Mouse (Mus musculus): Measurements from ENCODE around the gene Avpi1.

Avpi1 gene

DNA sequence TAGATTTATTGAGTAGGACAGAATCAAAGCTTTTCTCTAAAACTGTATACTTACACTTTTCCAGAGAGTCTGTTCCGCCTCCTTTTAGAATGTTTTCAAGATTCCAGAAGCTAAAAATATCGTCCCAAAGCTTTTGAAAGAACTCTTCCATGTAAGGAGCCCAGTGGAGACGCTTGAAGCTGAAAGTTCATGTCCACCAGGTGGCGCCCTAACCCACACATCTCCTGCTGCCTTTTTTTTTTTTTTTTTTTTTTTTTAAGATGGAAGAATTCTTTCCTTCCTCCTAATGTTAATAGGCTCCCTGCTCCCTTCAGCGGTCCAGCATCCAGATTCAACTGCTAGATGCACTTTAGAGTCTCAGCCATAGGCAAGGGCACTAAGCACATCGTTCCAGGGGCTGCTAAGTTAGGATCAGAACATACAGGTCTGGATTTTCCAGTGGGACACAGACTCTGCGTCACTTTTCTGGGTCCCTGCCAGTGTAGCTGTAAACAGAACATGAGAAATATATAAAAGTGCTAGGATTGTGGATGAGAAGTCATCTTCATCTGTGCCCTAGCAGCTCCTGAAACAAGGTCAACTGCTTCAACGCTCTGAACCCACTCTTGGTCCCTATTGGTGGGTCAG lies 15.8 kb upstream of the Avpi1 start:
- 19% methylated on average over 8 of the region's 8 CpGs for WGBS

DNA sequence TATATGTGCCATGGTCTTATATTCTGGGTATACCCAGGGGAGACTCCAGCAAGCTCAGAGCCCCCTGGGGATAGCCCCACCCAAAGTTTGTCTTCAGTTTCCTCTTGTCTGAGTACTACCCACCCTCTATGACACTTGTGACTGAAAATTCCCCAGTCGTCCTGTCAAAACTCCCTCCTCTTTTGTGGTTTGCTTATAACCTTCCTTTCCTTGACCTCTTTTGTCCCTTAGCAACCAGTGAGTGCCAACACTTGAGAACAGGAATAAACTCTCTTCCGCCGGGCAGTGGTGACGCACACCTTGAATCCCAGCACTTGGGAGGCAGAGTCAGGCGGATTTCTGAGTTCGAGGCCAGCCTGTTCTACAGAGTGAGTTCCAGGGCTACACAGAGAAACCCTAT lies 15.2 kb upstream of the Avpi1 start:
- 37% methylated on average over 6 of the region's 6 CpGs for WGBS

DNA sequence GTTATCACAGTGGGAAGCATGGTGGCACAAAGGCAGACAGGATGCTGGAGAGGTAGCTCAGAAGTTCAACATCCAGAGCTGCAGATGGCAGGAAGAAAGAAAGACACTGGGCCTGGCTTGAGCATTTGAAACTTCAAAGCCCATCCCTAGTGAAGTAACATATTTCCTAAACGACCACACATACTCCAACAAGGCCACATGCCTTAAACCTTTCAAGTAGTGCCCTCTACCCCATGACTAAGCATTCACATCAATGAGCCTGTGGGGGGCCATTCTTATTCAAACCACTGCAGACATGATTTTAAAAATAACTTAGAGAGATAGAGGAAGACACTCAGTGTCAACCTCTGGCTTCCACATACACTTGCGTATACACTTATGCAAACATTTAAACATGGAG lies 13.9 kb upstream of the Avpi1 start:
- WGBS, result 83% methylated on average over 2 of the region's 2 CpGs

DNA sequence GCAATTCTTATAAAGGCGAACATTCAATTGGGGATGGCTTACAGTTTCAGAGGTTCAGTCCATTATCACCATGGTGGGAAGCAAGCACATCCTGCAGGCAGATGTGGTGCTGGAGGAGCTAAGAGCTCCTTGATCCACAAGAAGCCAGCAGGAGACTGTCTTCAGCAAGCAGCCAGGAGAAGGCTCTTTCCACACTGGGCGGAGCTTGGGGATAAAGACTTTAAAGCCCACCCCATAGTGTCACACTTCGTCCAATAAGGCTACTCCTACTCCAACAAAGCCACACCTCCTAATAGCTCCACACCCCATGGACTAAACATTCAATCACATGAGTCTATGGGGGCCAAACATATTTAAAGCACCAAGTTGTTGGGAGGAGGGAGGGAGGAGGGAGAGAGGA lies 13.1 kb upstream of the Avpi1 start:
- 91% methylated on average over 3 of the region's 3 CpGs for WGBS

DNA sequence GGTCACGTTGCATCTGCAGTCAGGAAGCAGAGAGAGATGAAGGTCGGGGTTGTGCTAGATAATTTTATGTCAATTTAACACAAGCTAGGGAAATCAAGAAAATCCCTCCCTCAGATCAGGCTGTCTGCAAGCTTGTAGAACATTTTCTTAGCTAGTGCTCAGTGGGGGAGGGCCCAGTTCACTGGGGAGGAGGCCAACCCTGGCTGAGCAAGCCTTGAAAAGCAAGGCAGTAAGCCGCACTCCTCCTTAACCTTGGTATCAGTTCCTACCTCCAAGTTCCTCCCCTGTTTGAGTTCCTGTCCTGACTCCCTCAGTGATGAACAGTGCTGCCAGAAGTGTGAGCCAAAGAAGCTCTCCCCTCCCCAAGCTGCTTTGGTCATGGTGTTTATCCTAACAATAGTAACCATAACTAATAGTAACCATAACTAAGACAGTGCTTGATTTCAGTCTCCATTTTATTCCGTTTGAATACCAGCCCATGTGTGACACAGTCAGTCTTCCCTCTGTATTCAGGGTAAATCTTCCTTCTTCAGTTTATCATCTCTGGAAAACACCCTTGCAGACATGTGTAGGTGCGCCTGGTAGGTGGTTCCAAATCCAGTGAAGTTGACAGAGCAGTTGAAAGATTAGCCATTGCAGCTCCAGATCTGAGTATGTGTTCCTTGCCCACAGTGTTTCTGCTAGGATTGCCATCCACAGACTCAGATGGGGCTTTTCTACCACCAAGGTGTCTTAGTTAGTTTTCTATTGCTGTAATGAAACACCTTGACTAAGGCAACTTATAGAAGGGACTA lies 11.1 kb upstream of the Avpi1 start:
- WGBS, result 50% methylated on average over 5 of the region's 5 CpGs

DNA sequence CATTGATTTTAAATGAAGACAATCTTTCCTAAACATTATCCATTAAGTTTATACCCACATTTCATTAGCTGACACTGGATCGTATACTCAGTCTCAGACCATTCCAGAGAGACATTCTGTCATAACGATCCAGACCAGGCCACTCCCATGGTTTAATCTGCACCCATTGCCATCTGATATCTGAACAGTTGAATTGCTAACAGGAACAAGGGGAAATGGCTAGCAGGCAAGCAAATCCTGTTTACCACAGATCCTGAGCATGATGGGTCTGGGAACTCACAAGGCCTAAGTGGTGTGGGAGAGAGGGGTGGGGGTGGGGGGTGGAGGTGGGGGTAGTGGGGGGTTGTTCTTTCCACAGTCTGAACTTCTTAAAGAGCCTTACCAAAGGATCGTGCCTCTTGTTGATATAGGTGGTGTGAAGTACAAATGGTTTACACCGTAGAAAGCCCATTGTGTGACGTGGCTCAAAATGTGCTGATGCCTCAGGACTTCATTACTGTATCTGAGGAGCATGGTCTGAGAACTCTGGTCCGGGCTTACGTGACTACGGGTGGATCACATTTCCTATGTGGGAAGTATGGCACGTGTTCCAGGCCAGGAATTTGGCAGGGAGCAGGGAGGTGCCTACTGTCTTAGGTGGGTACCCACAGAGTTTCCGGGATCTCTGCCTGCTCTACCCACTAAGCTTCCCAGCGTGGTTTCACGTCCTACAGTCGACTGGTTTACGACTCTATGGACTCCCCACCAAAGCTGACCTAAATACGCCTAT lies 9.8 kb upstream of the Avpi1 start:
- WGBS, result 88% methylated on average over 15 of the region's 15 CpGs

DNA sequence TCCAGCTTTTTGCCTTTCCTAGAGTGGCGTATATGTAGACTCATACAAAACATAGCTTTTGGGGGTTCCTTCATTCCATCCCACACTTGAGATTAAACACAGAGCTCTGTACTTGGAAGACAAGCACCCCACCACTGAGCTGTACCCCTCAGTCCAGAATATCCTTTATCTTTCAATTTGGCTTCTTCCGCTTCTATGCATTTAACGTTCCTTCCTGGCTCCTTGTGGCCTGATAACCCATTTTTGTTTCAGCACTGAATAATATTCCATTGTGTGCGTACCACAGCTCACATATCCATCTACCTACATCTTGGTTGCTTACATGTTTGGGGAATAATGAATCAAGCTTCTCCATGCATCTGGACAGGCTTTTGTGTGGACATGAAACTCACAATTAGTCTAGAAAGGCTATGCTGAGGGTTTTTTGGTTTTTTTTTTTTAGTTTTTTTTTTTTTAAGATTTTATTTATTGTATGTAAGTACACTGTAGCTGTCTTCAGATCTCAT lies 8.4 kb upstream of the Avpi1 start:
- 91% methylated on average over 4 of the region's 4 CpGs for WGBS

DNA sequence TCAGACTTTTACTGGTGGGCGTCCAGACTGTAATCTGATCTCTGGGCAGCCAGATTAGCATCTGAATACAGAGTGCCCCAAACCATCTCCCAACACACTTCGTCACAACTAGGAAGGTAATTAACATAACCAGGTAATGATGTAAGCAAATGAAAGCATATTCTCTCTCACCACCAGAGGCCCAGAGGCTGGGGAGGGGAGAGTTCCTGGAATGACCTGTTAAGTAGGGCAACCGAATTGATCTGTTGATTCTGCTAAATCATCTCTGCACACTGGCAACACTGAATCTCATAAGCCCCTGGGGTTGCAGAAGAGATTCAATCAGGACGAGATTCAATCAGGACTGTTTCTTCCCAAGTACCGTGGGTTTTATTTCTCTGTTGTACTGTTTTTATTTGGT lies 7.3 kb upstream of the Avpi1 start:
- 65% methylated on average over 5 of the region's 5 CpGs for WGBS

DNA sequence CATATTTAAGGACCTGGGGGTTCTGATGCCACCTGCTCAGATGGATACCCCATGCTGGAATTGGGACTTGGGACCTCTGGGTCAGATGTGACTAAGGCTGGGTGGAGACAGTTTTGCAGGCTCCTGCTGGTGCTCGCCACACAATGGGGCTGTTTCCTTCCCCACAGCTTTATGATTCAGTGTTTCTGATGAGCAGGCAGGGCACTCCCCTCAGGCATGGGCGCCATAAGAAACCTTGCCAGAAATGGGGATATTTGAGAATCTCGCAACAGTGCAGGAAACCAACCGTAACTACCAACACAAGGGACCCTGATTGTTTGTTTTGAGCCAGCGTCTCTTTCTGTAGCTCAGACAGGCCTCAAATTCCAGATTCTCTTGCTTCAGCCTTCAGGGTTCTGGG lies 2.2 kb upstream of the Avpi1 start:
- 60% methylated on average over 5 of the region's 5 CpGs for WGBS

DNA sequence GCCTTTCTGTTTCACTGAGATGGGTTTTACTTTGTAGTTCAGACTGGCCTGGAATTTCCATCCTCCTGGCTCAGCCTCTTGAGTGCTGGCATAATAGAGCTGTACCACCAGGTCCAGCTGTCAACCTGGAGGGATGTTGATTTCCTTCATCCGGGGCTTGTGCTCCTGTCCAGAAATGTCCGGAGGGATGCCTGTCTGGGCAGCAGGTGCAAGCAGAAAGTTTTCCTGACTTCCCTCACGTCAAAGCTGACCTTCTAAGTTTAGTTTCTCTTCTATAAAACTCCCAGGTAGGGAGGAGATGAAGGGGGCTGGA lies 1.4 kb upstream of the Avpi1 start:
- WGBS, result 39% methylated on average over 3 of the region's 3 CpGs

DNA sequence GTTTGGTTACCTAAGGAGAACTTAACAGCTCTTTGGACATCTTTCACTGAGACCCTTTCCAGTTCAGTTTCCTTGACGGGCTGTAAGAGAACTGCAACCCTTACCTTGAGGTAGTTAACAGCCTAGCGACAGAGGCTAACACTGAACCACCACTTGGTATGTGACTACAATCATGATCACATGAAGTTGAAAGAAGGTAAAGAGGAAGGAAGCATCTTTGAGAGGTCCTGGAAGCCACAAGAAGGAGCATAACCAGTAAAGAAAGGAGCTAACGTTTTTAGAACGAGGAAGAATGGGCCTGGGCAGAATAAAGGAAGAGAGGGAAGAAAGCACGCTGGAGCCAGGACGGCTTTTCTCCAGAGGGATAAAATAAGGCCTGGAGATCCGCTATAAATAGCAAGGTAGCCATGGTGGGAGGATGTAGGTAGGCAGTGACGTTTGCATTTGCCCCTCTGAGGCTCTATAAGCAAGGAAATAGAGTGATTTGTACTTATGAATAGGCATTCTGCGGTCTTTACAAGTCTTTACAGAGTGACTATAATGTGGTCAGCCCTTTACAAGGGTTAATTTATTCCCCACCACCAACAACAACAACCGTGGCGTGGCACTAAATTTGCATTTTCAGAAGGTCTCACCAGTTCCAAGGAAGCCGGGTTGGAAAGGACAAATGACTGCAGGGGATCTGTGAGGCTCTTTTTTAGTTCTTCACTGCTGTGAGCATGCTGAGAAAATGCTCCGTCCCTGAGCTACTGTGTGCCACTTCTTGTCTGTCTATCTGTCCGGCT lies 842 bp upstream of the Avpi1 start:
- WGBS, result 12% methylated on average over 14 of the region's 14 CpGs

DNA sequence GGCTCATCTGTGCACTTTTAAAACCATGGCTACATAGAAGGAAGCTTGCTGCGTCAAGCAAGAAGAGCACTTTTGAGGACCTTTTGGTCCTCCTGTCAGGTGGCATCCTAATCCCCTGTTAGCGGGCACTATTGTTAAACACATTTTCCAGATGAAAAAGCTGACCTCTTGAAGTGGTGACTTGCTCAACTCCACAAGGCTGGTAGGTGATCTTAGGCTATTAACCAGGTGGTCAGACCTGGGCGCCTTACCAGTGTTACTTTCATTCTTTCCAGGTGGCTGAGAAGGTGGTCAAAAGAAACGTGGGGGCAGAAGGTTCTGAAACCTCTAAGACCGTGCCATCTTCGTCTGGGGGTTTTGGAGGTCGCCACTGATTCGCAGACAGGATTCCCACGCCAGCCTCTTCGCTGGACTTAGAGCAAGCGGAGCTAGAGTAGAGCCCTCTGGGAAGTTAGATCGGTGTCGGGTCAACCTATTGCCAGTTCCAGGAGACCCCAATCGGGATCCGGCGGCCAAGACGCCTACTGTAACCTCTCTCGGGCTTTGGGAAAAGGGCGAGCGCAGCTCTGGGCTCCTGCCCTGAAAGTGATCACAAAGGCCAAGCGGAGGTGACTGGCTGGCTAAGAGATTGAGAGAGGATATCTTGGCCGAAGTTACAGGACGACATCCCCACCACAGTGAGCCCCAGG lies 663 bp downstream of the Avpi1 start:
- WGBS, result 7% methylated on average over 23 of the region's 23 CpGs

DNA sequence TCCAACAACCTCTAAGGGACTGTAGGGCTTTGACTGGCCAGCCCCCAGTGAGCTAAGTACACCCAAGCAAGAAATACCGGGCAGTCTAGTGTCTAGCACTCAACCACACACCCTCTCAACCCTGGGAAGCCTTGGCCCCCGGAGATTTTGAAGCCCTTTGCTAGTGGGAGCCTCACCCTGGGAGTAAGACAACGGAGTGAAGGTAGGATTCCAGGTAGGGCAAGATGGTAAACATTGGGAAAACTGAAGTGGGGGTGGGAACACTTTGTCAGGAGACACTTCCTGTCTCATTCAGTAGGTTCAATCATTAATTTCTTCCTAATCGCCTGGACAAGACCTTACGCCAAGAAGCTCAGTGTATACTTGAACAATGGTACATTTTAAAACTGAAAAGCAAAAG lies 1.8 kb downstream of the Avpi1 start:
- WGBS, result 93% methylated on average over 5 of the region's 5 CpGs

DNA sequence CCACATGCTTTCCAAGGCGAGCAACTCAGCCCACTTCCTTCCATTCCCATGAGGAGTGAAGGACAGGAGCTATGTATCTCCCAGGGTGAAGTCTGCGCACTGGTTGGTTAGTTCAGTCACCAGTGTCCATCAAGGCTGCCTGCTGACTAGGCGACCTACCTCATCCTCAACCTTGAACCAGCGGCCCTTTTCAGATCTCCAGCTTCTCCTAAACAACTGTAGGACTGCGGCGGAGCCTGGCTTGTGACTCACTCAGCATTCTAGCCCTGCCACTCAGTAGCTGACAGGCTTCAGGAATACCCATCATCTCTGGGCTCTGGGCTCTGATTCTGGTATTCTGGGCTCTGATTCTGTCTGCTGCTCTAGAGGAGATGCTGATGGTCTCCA lies 2.6 kb downstream of the Avpi1 start:
- 86% methylated on average over 6 of the region's 6 CpGs for whole genome bisulfite sequencing

DNA sequence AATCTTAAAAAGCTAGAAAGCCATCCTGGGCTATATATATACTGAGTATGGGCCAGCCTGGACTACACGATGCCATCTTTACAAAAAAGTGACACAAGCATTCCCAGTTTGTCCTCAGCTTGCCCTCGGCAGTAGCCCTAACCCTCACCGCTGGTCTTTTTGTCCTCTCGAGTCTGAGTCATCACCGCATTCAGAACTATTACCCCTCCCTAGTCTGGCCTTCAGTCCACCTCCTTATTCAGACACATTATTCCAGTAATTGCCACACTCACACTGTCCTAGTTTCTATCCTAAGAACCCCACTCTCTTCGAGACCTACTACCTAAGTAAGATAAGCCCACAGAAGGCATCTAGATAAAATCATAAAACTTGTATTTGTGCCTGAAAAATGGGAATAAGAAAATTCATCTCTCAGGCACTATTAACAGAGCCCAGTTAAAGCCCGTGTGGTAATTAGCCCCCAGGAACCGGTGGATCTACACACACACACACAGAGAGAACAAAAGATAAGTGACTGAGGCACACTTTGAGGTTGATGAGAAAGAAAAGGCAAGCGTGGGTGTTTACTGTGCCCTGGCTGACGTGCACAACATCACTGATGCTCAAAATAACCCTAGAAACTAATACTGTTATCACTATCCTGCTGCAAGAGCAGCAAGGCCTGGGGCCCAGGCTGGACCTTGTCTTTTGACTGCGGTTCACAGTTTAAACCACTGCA lies 3.2 kb downstream of the Avpi1 start:
- WGBS, result 57% methylated on average over 11 of the region's 11 CpGs

DNA sequence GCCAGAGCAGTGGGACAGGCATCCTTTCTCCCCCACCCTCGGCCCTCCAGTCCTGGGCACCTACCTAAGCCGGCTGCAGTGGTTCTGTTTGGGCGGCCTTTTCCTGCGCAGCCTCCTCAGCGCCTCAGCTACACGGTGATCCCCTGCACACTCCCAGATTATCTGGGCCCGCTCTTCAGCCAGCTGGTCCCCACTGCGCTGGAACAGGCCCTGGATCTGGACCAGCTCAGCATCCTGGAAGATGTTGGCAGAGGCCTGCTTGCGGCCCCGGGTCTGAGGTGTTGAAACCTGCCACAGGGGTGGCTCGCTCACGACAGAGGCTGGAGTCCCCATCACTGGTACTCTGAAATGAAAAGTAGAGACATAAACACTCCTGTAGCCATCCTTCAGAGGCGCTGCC lies 4.2 kb downstream of the Avpi1 start:
- WGBS, result 53% methylated on average over 13 of the region's 13 CpGs

DNA sequence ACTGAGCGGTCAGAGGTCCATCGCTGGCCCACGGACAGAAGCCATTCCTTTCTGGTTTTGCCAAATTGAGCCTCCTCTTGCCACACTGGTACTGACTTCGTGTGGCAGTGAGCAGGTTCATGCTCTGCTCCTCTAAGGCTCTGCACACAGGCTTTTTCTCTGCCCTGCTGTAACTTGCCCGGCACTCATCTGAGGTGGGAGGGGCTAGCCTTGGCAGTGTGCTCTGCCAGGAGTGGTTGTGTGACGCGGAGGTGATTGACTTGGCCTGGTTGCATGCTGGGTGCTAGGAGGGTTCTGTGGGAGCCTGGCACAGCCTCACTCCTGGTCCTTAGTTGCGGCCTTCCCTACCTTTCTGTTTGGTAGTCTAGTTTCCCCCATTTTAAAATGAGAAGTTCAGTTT lies 8.4 kb downstream of the Avpi1 start:
- WGBS, result 77% methylated on average over 8 of the region's 8 CpGs

DNA sequence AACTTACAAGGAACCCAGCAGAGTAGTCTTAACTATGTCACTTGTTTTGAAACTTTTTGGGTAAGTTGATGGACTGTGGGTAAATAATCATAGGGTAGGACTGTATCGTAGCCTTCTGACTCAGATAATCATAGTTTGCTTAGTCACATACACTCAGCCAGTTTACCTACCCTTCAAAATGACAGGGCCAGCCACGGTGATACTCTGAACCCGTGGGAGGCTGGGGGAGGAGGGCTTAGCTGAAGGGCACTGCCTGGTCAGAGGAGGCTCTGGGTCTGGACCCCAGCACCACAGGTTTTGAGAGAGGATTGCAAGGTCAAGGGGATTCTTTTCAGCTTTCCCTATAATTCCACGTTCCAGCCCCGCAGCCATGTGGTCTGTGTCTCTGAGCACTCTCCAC lies 10.3 kb downstream of the Avpi1 start:
- WGBS, result 89% methylated on average over 5 of the region's 5 CpGs

DNA sequence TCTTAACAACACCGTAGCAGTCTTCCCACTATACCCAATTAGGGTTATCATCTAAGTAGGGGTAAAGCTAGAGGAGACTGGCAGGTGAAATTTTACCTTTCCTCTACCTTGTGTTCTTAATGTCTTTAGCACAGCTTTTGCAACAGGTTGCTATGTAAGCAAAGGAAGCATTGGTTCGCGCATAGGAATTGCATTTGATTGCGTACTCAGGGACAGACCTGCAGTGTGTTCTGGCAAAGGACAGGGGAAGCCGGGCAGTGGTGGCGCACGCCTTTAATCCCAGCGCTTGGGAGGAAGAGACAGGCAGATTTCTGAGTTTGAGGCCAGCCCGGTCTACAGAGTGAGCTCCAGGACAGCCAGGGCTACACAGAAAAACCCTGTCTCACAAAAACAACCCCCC lies 10.7 kb downstream of the Avpi1 start:
- WGBS, result 97% methylated on average over 9 of the region's 9 CpGs

DNA sequence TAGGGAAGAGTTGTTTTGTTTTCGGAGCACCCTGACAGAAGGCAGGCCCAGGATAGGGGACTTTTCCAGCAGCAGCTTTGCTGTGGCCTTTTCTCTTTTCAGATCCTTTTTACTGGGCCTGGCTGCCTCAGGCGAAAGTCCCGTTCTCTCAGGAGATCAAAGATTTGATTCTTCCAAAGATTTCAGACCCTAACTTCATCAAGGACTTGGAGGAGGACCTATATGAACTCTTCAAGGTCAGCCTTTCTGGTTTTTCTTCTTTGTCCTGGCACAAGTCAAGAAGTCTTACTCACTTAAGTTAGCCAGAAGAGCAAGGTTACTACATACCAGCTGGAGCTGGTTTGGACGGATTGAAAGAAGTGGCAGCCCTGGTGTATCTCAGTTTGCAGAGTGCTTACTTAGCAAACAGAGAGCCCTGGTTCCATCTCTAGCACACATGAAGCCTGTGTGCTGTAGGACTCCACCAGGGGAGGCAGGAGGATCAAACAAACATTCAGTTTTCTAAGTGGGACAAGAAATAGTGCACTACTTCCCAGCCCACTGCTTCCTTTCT lies 13.0 kb downstream of the Avpi1 start:
- WGBS, result 91% methylated on average over 4 of the region's 4 CpGs

DNA sequence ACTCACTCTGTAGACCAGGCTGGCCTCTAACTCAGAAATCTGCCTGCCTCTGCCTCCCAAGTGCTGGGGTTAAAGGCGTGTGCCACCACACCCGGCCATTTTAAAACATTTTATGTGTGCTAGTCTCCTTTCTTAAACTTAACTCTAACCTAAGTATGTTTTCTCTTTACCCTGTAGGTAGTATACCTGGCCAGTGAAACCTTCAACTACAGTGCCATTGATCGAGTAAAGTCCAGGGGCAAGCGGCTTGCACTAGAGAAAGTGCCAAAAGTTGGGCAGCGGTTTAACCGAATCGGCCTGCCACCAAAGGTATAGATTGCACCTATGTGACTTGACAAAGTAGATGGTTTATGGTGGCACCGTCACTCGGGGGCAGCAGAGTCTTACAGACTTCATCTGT lies 24.2 kb downstream of the Avpi1 start:
- WGBS, result 96% methylated on average over 9 of the region's 9 CpGs
